Mouse (Mus musculus) small intestine, adult 2 months (tissue): ENCODE results near the gene Ipo13.

Experiments
- CTCF ChIP-seq: fragments of 200-500 bp; IDR thresholded peaks from 2 replicates; pipeline ENCODE4 v1.5.1; 2012; ENCODE audit warnings: low read depth, mild to moderate bottlenecking, control low read depth, inconsistent platforms, low read length, moderate library complexity, mixed read lengths; ENCODE audit not compliant: insufficient replicate concordance, insufficient read length; ENCODE audit errors: extremely low read depth
- POLR2A ChIP-seq: fragments of 200-500 bp; IDR thresholded peaks from 2 replicates; pipeline ENCODE4 v1.6.1; 2012; ENCODE audit warnings: low read depth, mild to moderate bottlenecking, control low read depth, inconsistent platforms, low read length, moderate library complexity

DNA sequence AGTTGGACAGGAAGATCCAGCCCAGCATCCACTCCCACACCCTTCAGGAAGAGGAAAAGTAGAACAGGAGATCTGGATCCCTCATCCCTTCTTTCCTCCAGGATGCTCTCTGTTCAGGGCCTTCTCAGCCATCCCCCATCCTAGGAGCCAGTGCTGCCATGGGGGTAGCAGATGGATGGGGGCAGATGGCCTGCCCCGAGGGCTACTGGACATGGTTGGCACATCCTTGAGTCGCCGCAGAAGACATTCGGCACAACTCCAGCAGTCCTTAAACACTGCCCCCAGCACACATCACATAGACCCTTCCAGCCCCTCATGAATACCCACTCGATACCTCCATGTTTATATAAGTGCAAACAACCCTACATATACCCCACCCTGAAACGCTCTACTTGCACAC, 18.8 kb downstream of the Ipo13 start:
- TF ChIP-seq CTCF (no peak), POLR2A (no peak)
